Mouse (Mus musculus) heart, adult 18-20 months (tissue): ENCODE measurements around the gene Ttc41. TPM values are rescaled to one million over a fixed set of nuclear protein-coding genes. Genes with fewer than 3 reads are reported as not detected.
A peak's percentile ranks its signal among the peaks of the same experiment; 100 is the strongest.

Experiments used
- DNase-seq, 2 experiments: peaks; one replicate each; pipeline ENCODE4 v3.0.0; 2021 to 2022; ENCODE audit warnings: mixed read lengths in 1 of 2
- total RNA-seq, 2 experiments: library from RNA; stranded (reverse); gene quantifications; 2 replicates each; pipeline ENCODE4 v1.2.3; 2021

The Ttc41 gene
- total RNA-seq, 2 experiments from 2014 or later, result 1.5 to 1.9 TPM

DNA sequence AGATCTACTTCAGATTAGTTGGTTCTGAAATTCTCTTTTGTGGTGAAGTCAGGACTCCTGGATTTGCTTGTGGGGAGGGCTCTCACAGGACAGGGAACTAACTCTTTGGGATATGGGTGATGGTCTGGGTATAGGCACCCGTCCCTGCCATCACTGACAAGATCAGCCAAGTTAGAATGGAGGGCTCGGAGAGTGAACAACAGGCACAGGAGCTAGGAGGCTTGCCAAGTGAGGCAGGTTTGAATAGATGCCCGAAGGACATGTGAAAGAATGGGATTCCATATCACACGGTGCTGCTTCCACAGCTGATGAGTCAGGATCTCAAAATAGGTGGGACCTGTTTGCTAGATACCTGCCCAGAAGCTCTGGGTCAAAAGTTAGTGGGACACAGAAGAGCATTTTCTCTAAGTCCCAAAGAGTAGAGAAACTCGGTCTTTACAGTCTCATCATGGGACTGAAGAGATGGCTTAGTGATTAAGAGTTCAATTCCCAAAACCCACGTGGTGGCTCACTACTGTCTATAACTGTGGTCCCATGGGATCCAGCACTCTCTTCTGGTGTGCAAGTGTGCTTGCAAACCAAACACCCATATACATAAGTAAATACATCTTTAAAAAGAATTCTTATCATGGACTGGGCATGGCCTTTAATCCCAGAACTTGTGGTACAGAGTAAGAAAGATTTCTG lies 50.3 kb downstream of the Ttc41 start:
- peak; percentile 61 to 68 for DNase-seq

DNA sequence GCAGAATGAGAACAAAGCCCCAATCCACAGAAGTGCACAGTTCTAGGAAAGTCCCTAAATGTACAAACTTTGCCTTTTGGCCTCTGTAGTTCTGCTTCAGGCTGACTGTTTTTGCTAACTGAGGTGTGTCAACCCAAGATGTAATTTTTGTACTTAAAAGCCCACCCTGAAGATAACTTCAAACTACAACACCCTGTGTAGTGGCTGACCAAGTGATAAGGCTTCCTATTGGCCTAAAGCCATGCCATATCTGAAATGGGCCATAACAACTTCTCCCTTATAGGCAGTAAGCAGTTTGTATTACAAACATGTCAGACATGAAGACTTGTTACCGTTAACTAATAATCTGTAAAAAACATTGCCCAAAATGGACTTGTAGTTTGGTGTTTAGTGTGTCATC lies 52.1 kb downstream of the Ttc41 start:
- no peak for DNase-seq

DNA sequence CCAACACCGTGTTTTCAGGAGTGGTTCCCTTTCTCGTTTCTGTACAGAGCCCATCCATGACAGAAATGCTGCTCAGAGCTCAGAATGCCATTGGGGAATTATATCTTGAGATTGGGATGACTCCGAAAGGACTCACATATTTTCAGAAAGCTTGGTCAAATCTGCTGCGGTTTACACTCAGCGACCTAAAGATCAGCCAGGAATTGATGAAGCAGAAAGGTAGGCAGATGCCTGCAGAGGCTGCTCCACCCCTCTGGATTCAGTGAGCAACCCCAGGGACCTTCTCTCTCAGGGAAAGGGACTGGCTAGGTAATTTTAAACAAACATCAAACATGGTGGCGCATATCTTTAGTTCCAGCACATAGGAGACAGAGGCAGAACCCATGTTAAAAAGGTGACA lies 52.6 kb downstream of the Ttc41 start:
- DNase-seq, result no peak

DNA sequence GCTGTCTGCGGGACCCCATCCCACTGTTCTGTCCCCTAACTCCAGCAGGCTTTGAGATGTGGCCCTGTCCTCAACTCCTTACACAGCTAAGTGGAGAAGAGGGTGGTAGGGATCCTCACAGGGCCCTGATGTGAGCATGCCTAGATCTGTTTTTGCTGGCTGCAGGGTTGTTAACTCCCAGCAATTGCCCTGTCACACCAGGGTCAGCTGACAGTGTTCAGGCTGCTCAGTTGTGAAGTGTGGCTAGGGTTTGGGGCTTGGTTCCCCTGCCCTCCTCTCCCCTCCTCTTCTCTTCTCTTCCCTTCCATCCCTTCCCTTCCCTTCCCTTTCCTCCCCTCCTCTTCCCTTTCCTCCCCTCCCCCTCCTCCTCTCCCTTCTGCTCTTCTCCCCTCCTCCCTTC lies 55.6 kb downstream of the Ttc41 start:
- DNase-seq, result no peak

DNA sequence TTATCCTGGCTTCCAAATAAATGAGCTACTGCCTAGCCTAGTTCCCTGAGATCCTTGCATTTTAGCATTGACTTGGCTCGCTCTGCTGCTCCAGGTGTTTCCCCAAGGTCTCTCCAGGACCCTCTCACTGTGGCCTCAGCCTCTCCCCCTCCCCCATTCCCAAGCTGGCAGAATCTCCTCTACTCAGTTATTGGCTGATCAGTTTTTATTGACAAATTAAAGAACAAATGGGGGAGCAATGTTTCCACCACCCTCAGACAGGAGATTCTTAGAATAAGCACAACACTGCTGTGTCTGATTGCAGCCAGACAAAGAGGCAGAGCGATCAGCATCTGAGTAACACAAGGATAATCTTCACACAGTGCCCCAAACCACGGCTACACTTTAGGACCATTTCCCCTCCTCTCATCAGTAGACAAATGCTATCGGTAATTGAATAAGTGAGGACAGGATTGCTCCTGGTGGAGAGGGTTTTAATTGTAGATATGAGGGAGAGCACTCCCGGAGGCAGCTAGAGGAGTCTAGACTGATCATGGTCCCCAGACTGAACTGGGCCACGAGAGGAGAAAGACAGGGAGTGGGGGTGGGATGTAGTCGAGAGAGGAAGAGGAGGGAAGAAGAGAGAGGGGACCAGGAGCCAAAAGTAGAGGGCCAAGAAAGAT lies 56.2 kb downstream of the Ttc41 start:
- DNase-seq, result no peak

DNA sequence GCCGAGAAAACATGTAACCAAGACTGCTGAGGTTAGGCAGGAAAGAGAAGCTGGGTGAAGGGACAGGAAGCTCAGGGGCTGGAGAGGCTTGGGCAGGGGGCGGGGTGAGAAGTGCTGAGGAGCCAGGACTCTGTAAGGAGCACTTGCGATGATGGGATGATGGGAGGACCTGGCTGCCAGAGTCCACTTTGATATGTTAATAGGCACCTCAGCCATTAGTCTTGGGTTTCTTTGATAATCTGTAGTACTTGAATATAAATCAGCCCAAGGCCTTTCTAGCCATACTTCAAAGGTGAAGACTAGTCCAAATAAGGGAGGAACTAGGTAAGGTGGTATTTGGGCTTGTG lies 56.7 kb downstream of the Ttc41 start:
- no peak for DNase-seq

DNA sequence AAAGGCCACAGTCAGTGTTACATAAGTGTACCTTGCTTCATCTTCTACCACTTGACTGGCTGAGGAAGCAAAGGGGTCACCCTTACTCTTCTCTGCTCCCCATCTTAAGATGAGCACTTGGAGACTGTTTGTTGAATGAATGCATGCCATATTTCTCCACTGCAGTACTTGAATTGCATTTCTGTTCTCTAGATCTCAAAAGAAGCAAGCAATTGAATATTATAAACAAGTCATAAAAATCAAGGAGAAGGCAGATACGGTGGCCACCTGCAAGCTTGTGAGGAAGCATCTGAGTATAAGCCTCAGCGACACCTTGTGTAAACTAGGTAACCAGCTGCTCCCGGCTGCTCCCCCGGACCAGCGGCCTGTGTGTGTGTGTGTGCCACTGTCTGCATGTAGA lies 58.1 kb downstream of the Ttc41 start, which contains the start of gene Gm49358:
Gm49358 (plus strand) TSS at position 301 of the 400 bp plus-strand sequence.
- no peak for DNase-seq

DNA sequence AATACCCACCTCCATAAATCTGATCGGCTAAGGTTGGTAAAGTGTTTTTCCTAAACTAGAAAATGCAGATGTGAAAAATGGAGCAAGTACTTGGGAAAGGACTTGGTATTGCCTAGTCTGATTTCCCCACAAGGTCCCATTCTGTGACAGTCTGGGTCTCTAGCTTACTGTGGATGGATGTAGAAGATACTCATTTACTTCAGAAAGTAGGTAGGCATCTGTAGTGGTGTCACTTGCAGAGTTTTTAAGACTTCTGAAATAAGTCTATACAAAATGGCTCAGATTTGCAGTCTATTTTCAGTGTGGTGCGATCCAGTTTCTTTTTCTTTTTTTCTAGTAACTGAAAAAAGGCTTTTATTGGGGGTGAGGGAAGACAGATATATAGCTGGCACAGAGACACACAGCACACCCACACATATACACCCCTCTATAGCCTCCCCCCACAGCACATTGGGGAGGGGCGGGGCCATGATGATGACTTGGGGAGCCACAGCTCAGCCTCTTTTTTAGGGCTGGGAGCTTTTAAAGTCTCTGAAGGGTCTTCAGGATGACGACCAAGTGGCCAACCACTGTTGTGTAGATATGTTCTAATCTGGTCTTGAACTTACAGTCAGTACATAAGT lies 59.8 kb downstream of the Ttc41 start:
- no peak for DNase-seq

DNA sequence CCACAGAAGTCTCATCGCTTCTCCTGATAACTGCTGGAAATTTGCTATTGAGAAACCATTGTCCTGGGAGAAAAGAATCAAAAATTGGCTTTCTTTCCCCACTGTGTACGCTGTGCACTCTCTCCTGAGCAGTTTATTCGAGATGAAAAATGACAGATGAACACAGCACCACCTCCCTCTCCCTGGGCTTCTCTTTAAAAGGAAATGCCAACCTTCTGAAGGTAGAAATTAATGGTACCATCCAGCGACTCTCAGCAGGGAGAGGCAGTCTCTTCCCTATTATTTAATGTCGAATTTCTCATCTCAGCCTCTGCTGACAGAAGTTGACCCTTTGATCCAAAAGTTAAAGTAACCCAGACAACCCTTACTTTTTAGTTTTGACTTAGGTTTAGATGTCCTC lies 63.6 kb downstream of the Ttc41 start:
- no peak for DNase-seq

DNA sequence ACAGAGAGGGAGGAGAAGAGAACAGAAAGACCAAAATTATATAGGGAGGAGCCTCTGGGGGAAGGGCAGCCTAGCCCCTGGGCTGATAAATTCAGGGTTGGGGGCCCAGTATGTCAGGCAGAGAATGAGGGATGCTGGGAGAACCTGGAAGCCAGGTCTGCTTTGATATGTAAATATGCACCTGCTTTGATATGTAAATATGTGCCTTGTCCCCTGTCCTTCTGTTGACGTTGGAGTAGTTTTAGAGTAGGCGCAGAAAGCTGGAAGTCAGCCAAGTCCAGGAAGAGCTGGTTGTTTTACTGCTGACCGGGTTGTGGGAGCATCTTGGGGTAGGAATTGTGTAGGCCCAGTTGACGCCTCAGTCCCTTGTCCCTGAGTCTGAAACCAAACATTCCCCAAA lies 64.2 kb downstream of the Ttc41 start:
- peak; percentile 27 to 32 for DNase-seq

DNA sequence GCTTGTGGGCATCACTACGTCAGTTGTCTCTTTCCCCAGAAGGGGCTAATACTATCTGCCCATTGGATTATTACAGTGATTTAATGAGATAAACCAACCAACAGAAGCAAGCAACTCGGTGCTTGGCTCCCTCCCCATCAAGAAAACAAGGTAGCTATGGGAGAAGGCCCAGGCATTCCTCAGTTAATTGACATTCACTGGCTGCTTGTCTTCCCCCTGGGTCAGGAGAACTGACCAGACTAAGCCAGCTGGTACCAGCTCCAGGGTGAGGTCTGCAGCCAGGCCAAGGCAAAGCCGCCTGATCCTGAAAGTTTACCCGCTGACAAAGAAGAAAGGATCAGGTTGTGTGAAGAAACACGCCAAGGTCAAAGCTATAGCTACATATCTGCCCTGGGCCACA lies 66.1 kb downstream of the Ttc41 start:
- DNase-seq, result no peak

DNA sequence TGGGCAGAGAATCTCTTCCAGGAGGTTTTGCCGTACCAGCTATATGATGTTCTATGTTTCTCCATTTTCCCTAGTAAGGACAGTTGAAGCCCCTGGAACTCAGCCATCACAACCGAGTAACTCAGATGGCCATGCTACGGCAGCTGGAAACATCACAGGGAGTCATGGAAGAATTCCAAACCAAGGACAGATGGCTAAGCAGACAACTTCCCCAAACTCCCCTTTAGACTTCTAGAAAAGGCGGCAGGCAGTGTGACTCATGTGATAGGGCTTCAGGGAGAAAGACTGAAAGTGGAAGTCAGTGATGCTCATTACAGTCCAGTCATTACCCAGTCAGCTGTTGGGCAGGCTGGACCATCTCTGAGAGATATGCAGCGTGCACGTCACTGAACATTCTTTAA lies 66.6 kb downstream of the Ttc41 start:
- DNase-seq, result peak; percentile 25 to 60

DNA sequence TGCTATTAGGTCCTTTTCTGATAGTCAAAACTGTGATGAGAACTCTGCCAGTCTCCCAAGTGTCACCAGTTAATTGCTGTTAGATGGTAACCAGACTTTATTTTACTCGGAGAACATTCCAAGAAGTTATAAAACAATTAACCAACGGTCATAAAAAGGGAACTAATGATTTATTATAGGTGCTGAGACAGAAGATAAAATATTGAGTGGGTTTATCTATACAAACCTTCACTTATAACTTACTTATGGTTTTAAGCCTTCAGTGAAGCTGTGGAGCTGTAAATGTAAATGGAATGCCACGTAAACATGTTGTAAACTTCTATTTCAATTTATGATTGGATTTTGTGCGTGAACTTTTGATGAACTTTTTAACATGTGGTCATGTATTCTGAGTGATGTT lies 67.7 kb downstream of the Ttc41 start:
- DNase-seq, result no peak

DNA sequence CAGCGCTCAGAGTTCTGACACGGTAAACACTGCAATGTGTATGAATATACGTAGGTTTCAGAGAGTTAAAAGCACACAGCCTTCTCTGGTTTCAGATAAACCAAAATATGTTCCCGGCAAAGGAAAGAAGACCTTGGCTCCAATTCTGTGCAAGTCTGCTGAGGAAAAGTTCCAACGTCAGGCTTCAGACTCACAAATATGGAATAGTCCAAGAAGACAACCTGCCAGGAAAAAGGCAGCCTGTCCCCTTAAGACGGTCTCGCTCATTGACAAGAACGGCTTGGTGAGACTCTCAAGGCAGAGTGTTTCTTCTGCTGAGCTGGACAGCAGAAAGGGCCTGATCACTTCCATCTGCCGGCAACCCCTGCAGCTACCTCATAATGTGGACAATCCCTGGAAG lies 70.7 kb downstream of the Ttc41 start:
- peak; percentile 33 to 42 for DNase-seq

DNA sequence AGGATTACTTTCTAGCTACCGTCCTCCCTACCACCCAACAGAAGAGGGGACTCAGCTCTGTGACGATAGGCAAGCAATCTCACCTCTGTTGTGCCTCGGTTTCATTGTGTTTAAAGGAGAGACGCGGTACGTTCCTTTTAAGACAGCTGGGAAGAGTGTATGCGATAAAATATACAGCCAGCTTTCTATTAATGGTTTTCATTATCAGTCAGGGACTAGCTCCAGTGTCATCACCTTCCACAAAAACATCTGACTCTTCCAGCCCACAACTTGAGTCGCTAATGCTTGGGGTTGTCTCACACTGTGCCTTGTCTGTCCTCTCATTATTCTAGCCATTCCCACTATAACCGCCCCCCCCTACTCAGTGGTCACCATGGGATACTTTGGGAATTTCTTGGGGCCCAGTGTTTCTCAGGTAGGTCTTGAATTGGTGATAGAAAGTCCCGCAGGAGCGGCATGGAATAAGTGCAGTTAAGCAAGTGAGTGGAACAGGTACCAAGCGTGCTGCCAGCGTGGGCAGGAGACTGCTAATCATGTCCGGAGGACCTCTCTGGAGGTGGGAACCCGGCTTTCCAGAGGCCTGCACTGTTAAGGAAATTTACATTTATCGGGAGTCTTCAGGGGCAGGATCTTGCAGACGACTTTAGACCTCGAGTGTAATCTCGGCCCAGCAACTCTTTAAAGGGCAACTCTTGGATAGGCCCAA lies 72.2 kb downstream of the Ttc41 start:
- no peak for DNase-seq

DNA sequence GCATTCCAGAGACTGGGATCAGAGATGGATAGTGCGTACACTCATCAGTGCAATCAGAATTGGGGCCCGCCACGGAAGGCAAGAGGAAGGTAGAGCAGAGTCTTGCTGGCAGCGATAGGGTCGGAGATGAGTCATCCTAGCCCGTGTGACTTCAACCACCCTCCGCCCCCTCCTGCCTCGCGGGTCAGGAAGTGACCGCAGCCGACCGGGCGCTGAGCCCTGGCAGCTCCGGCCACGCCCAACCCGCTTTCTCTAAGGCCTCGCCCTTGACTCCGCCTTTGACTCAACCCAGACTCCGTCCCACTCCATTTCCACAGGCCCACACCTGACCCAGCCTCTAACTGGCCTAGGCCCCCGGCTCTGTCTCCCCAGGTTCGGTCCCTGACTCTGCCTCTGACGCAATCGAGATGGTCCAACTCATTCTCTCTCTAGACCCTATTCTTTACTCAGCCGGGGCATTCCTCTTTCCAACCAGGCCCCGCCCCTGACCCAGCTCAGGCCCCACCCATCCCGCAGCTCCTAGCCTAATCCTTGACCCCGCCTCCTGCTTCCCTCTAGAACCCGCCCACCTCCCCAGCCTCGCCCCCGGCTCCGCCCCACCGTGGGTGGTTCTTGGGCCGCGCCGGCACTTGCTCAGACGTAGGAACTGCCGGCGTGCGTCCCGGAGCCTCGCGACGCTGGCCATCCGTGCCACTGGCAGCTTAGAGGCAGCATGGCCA lies 72.9 kb downstream of the Ttc41 start, which contains the start of gene Nt5dc3:
Nt5dc3 (plus strand) TSS at position 608 of the 719 bp plus-strand sequence.
- DNase-seq, result peak; percentile 97 to 99

DNA sequence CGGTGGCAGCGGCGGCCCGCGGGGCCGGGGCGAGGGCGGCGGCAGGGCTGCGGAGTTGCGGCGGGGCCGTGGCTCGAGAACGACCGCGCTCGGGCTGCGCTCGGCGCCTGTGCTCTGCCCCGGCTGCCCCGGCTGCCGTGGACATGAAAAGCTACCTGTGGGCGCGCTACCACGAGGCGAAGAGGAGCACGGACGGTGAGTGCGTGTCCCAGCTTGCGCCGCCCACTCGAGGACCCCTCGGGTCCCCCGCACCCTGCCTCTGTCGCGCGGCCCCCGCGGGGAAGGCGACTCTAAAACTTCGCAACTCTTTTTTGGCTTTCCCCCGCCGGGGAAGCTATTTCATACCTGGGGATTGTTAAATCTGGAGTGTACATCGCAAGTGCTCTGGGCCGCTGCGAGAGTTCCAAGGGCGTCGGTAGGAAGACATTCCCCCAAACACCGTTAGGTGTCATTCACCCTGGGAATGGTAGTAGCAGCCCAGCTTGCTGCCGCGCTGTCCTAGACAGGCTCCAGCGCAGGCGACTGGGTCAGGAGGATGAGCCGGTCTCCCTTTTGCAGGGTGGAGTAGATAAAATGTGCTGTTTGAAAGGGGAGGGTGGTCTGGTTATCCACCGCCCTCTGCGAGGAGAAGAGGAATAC lies 73.6 kb downstream of the Ttc41 start:
- peak; percentile 41 to 68 for DNase-seq

DNA sequence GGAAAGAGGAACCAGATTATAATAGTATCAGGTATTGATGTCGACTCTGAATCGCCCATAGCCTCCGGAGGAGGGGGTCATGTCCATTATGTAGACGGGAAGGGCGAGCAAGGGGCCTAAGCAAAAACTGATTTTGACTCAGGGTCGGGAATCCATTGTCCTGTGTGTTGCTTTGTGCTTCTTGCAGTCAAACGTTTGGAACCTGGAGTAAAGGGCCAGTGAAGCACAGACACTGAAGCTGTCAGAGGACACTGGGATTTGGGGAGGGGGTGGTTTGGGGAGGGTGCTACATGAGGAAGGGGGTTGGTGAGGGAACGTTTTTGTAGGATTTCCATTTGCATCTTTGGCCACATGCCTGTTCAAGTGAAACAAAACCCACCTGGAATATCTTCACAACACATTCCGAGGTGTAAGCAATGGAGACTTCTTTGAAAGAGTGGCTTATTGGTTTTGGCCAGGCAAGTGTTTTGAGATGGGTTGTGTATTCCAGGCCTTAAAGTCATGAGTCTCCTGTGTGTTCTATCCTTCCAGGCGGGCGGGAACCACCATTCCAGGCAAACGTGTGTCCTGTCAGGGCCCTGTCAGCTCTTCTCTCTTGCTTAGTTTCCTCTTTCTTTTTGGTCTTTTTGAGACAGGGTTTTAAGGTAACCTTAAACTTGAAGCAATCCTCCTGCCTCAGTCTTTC lies 74.3 kb downstream of the Ttc41 start:
- no peak for DNase-seq

DNA sequence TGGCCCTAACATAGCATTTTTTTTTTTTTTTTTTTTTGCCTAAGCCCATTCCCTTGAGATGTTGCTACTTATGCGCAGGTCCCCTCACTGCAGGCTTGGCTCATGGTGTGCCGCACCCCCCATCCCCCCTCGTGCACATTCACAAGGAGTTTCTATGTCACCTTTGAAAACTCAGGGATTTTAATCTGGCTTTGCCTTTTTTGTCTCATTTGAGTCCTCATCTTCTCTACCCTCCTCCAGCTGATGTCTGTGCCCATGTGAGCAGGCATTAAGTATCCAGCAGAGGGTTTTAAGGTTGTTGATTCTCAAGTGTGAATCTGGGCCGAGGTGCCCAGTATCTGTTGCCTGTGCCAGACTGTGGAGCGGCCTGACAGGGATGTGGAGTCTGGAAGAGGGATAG lies 76.0 kb downstream of the Ttc41 start:
- no peak for DNase-seq

DNA sequence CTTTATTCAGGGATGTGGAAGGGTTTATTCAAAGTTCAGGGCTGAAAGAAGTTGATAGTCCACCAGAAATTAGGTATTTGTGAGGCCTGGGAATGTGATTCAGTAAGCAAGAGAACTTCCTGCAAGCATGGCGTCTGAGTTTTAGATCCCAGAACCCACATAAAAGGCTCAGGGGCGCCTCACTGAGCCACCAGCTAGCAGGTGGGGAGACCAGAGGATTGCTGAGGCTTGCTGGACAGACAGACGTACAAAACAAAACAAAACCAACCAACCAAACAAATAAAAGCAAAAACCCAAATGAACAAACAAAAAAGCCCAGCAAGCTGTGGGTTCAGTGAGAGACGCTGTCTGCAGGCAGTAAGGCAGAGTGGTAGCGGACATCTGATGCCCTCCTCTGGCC lies 77.0 kb downstream of the Ttc41 start:
- DNase-seq, result no peak

DNA sequence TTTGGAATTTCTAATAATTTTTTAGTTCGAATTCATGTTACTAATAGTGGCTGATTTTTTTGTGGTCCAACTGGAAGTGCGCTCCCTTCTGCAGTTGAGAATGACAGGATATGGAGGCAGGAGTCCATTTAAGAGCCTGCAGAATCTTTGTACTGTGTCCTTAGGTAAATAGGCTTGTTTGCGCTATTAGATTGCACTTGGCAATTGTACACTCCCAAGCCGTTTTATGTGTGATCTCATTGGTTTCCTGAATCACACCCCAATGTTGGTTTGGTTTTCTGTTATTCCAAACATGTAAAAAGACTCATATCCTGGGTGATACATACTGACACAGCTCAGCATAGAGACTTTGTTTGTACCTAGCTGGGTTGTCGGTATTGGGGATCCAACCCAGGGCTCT lies 78.0 kb downstream of the Ttc41 start:
- DNase-seq, result no peak
